Mouse (Mus musculus): ENCODE results near the gene Insl3.
A peak's percentile ranks its signal among the peaks of the same experiment; 100 is the strongest.

DNA sequence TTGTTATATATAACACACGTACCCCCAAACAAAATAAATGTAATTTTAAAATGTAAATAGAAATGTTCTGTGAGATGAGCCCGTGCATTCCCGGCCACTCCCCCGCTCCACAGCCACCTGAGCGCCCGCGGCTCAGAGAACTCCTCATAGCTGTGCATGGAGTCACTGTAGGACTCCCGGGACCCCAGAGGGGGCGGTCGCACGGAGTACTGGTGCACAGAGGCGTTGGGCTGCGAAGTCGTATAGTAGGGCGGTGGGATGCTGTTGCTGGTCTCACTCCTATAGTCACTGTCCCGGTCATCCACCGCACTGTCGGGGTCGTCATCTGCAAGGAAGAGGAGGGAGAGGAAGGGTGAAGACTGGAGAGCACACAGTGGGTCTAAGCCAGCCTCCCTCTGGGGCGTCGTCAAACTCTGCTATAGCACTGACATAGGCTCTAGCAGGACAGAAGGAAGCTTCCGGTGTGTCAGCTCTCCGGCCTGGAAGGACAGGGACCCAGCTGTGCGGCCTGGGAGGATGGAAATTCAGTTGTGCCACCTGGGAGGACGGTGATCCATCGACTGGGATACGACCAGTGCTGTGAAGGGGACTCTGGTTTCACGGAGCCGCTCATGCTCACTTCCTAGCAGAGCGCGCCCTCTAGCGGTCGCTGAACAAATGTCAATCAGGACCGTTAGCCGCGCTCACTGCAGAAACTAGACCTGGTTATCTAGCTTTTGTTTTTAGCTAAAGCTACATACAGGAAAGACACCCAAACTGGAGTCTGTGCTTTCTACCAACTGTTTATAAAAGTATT is 28.5 kb upstream of the Insl3 start:
- TF ChIP-seq MXI1 (IDR thresholded peaks at IDR 0.05; ENCODE audit: low read depth, low read length) (no peak), CTCF (conservative IDR thresholded peaks at IDR 0.05 in 1 of 2, IDR thresholded peaks at IDR 0.05 in 1 of 2; ENCODE audit: low read depth in 2 of 2, low read length in 2 of 2) (peak; percentile 66 to 96), ETS1 (conservative IDR thresholded peaks at IDR 0.05; ENCODE audit: low read depth, low read length) (no peak)
